ENCODE assay signal across 29 mouse cellular contexts in genomic region chr2:110301314-110301713, GRCm38 (mm10). TPM values are rescaled to one million over a fixed set of nuclear protein-coding genes. Genes with fewer than 3 reads are reported as not detected.
A peak's percentile ranks its signal among the peaks of the same experiment; 100 is the strongest.
DNase-seq lines count a peak whose midpoint lies in the region; ATAC-seq and TF ChIP-seq lines count a peak whose summit lies in the region.
"Had no signal": no experiment of that assay in that cellular context is flagged by ENCODE, and none has a peak within 500 bp of the region (broad histone marks: within the 10 kb centered on the region; RNA-seq: fewer than 3 reads in every experiment).

No protein-coding gene starts in this region.

- TF ChIP-seq CTCF in kidney, adult 2 months (conservative IDR thresholded peaks at IDR 0.05; ENCODE audit: insufficient read depth, insufficient read length, low read depth, low read length), result no peak

- peaks cover 6% of the 10 kb centered on the region; the same call in 1 of the 2 replicates for H3K4me1 ChIP-seq in kidney, embryonic 16.5 days (ENCODE audit: insufficient read depth, low read length)
- H3K4me1 ChIP-seq in kidney, adult 2 months (ENCODE audit: control insufficient read depth, insufficient read depth, low read length), result peaks cover 3% of the 10 kb centered on the region; the same call in 1 of the 2 replicates
- H3K4me1 ChIP-seq in embryonic facial prominence, embryonic 13.5 days, result peaks cover 23% of the 10 kb centered on the region
- peaks cover 7% of the 10 kb centered on the region; the same call in 1 of the 2 replicates for H3K4me1 ChIP-seq in embryonic facial prominence, embryonic 15.5 days
- no peaks in the 10 kb centered on the region for H3K4me1 ChIP-seq in stomach, embryonic 15.5 days
- H3K4me1 ChIP-seq: forebrain, embryonic 12.5 days; hindbrain, embryonic 10.5 days; hindbrain, embryonic 15.5 days; liver, embryonic 15.5 days; midbrain, embryonic 12.5 days; neural tube, embryonic 12.5 days had no signal

- DNase-seq in kidney, adult 2 months, result no peak
- no peak for DNase-seq in adrenal gland, adult (ENCODE audit: inconsistent age in 2 of 2, low spot score in 1 of 2)
- DNase-seq in left cerebral cortex, postnatal 25 days (ENCODE audit: low spot score in 2 of 2), result no peak
- DNase-seq: adrenal gland, adult 2 months; B cell, adult 2 months; cerebellum, adult 2 months; cerebellum, postnatal 36 days; forebrain, postnatal 0 days; gastrocnemius, postnatal 10 days; heart, postnatal 14 days; kidney, postnatal 25 days; lung, postnatal 36 days; right cerebral cortex, adult 18-20 months; spleen, adult 18-20 months; thymus, postnatal 25 days had no signal

- no peaks in the 10 kb centered on the region for H3K27me3 ChIP-seq in kidney, embryonic 16.5 days (ENCODE audit: insufficient read depth, low read length)
- no peaks in the 10 kb centered on the region for H3K27me3 ChIP-seq in kidney, adult 2 months (replicated peaks; ENCODE audit: control insufficient read depth, insufficient read depth, low read length)
- no peaks in the 10 kb centered on the region for H3K27me3 ChIP-seq in embryonic facial prominence, embryonic 13.5 days
- H3K27me3 ChIP-seq in embryonic facial prominence, embryonic 15.5 days, result no peaks in the 10 kb centered on the region
- no peaks in the 10 kb centered on the region for H3K27me3 ChIP-seq in stomach, embryonic 15.5 days (replicated peaks)
- H3K27me3 ChIP-seq: forebrain, embryonic 12.5 days; hindbrain, embryonic 15.5 days; liver, embryonic 15.5 days; lung, embryonic 15.5 days; midbrain, embryonic 12.5 days; neural tube, embryonic 12.5 days had no signal

- 0 out of 2 replicates have a peak overlapping the region, but pooled peaks have one; percentile 6 for H3K27ac ChIP-seq in kidney, embryonic 16.5 days (ENCODE audit: low read length)
- H3K27ac ChIP-seq in kidney, adult 2 months (ENCODE audit: insufficient read depth, low read depth, low read length), result no peak overlapping the region
- H3K27ac ChIP-seq in embryonic facial prominence, embryonic 13.5 days, result peak overlapping the region; percentile 48; the same call in 1 of the 2 replicates
- peak overlapping the region; percentile 75 for H3K27ac ChIP-seq in embryonic facial prominence, embryonic 15.5 days (replicated peaks)
- H3K27ac ChIP-seq in stomach, embryonic 15.5 days, result 0 out of 2 replicates have a peak overlapping the region, but pooled peaks have one; percentile 17
- H3K27ac ChIP-seq: forebrain, embryonic 12.5 days; hindbrain, embryonic 10.5 days; hindbrain, embryonic 15.5 days; liver, embryonic 15.5 days; lung, embryonic 15.5 days; midbrain, embryonic 12.5 days; neural tube, embryonic 12.5 days had no signal

- no peak overlapping the region for H3K9ac ChIP-seq in kidney, embryonic 16.5 days (replicated peaks; ENCODE audit: low read length)
- H3K9ac ChIP-seq in embryonic facial prominence, embryonic 13.5 days, result no peak overlapping the region
- H3K9ac ChIP-seq in embryonic facial prominence, embryonic 15.5 days, result no peak overlapping the region
- no peak overlapping the region for H3K9ac ChIP-seq in stomach, embryonic 15.5 days
- H3K9ac ChIP-seq: forebrain, embryonic 12.5 days; forebrain, postnatal 0 days; hindbrain, embryonic 15.5 days; liver, embryonic 15.5 days; lung, embryonic 15.5 days; midbrain, embryonic 12.5 days; neural tube, embryonic 12.5 days had no signal

- intact Hi-C loops in left cerebral cortex, postnatal 25 days (cut with DNase I), result no loop called here

- no peaks in the 10 kb centered on the region for H3K36me3 ChIP-seq in kidney, embryonic 16.5 days (ENCODE audit: insufficient read depth, low read length)
- H3K36me3 ChIP-seq in kidney, adult 2 months (ENCODE audit: control insufficient read depth, insufficient read depth, low read length), result no peaks in the 10 kb centered on the region
- H3K36me3 ChIP-seq in embryonic facial prominence, embryonic 13.5 days, result no peaks in the 10 kb centered on the region
- no peaks in the 10 kb centered on the region for H3K36me3 ChIP-seq in embryonic facial prominence, embryonic 15.5 days
- H3K36me3 ChIP-seq in stomach, embryonic 15.5 days, result no peaks in the 10 kb centered on the region
- H3K36me3 ChIP-seq: forebrain, embryonic 12.5 days; hindbrain, embryonic 10.5 days; hindbrain, embryonic 15.5 days; liver, embryonic 15.5 days; lung, embryonic 15.5 days; midbrain, embryonic 12.5 days; neural tube, embryonic 12.5 days had no signal

- TF ChIP-seq POLR2A in kidney, adult 2 months (IDR thresholded peaks at IDR 0.05; ENCODE audit: low read depth, low read length), result no peak

- WGBS in kidney, embryonic 16.5 days, result 57% methylated on average over 3 of the region's 3 CpGs
- 68% methylated on average over 3 of the region's 3 CpGs for WGBS in kidney, adult 2 months
- 16% methylated on average over 3 of the region's 3 CpGs for WGBS in embryonic facial prominence, embryonic 13.5 days
- 26% methylated on average over 3 of the region's 3 CpGs for WGBS in embryonic facial prominence, embryonic 15.5 days
- WGBS in stomach, embryonic 15.5 days, result 32% methylated on average over 3 of the region's 3 CpGs

- no peaks in the 10 kb centered on the region for H3K9me3 ChIP-seq in kidney, embryonic 16.5 days (ENCODE audit: low read length)
- H3K9me3 ChIP-seq in embryonic facial prominence, embryonic 13.5 days, result no peaks in the 10 kb centered on the region
- H3K9me3 ChIP-seq in embryonic facial prominence, embryonic 15.5 days (replicated peaks), result no peaks in the 10 kb centered on the region
- no peaks in the 10 kb centered on the region for H3K9me3 ChIP-seq in stomach, embryonic 15.5 days
- H3K9me3 ChIP-seq: forebrain, embryonic 12.5 days; hindbrain, embryonic 10.5 days; hindbrain, embryonic 15.5 days; liver, embryonic 15.5 days; lung, embryonic 15.5 days; midbrain, embryonic 12.5 days; neural tube, embryonic 12.5 days had no signal

- H3K4me3 ChIP-seq in kidney, embryonic 16.5 days (ENCODE audit: low read length), result no peak overlapping the region
- no peak overlapping the region for H3K4me3 ChIP-seq in kidney, adult 2 months (ENCODE audit: insufficient read depth, low read depth, low read length)
- no peak overlapping the region for H3K4me3 ChIP-seq in embryonic facial prominence, embryonic 13.5 days
- H3K4me3 ChIP-seq in embryonic facial prominence, embryonic 15.5 days (replicated peaks), result no peak overlapping the region
- H3K4me3 ChIP-seq in stomach, embryonic 15.5 days (replicated peaks), result no peak overlapping the region
- H3K4me3 ChIP-seq: forebrain, embryonic 12.5 days; hindbrain, embryonic 10.5 days; hindbrain, embryonic 15.5 days; liver, embryonic 15.5 days; lung, embryonic 15.5 days; midbrain, embryonic 12.5 days; myocyte; neural tube, embryonic 12.5 days had no signal

- no peak overlapping the region for H3K4me2 ChIP-seq in kidney, embryonic 16.5 days (replicated peaks; ENCODE audit: low read depth, low read length)
- H3K4me2 ChIP-seq in embryonic facial prominence, embryonic 13.5 days, result no peak overlapping the region
- no peak overlapping the region for H3K4me2 ChIP-seq in embryonic facial prominence, embryonic 15.5 days (replicated peaks)
- H3K4me2 ChIP-seq in stomach, embryonic 15.5 days, result no peak overlapping the region
- H3K4me2 ChIP-seq: forebrain, embryonic 12.5 days; hindbrain, embryonic 15.5 days; liver, embryonic 15.5 days; lung, embryonic 15.5 days; midbrain, embryonic 12.5 days; neural tube, embryonic 12.5 days had no signal

- ATAC-seq in kidney, embryonic 16.5 days (ENCODE audit: low FRiP score, low TSS enrichment), result no peak
- peak; percentile 43; the same call in 1 of the 2 replicates for ATAC-seq in embryonic facial prominence, embryonic 13.5 days (ENCODE audit: insufficient number of reproducible peaks, insufficient read depth, low FRiP score, low TSS enrichment, low read depth)
- peak; percentile 73 for ATAC-seq in embryonic facial prominence, embryonic 15.5 days (ENCODE audit: insufficient number of reproducible peaks, low FRiP score, low TSS enrichment, low read depth)
- ATAC-seq in stomach, embryonic 15.5 days (ENCODE audit: insufficient read depth, low FRiP score, low read depth), result no peak
- ATAC-seq: forebrain, postnatal 0 days; inflammation-experienced regulatory T-cells, adult 6 months had no signal

RNA-seq across cellular contexts. Expression of gene Bbox1, which starts 13.0 kb away (rescaled TPM):
- polyA plus RNA-seq in kidney, embryonic 16.5 days (2015; fragmentation: Nextera tagmentation; extraction: Ambion mirVana), result 0.04 and 0.12 TPM in 2 replicates
- 1.0 and 1.3 TPM in 2 replicates for polyA plus RNA-seq in kidney, adult 2 months (2012; rRNA removed)
- 0.39 and 0.93 TPM in 2 replicates for polyA plus RNA-seq in embryonic facial prominence, embryonic 13.5 days (2015; fragmentation: Nextera tagmentation; extraction: Ambion mirVana)
- 1.6 and 1.8 TPM in 2 replicates for polyA plus RNA-seq in embryonic facial prominence, embryonic 15.5 days (2015; fragmentation: Nextera tagmentation; extraction: Ambion mirVana)
- polyA plus RNA-seq in stomach, embryonic 15.5 days (2015; fragmentation: Nextera tagmentation; extraction: Ambion mirVana), result 0.26 and 0.63 TPM in 2 replicates
- under 1 TPM; 0.11 to 0.48 TPM for total RNA-seq in left cerebral cortex, postnatal 25 days (2021)
- total RNA-seq: megakaryocyte, adult 5-6 weeks had no signal
- polyA plus RNA-seq: adrenal gland, adult 2 months; forebrain, embryonic 12.5 days; hindbrain, embryonic 10.5 days; inflammation-experienced regulatory T-cells, adult 6 months; myocyte; neural tube, embryonic 12.5 days had no signal

Comparison
In these comparisons a context has a peak if more than half of its experiments do, and no peak if none do; other contexts are left out.
1. ATAC-seq: peak in embryonic facial prominence, embryonic 13.5 days (single experiment) and embryonic facial prominence, embryonic 15.5 days (single experiment); none in kidney, embryonic 16.5 days (single experiment) and stomach, embryonic 15.5 days (single experiment).